Mouse (Mus musculus) heart, postnatal 0 days (tissue): ENCODE measurements around the gene Lrig1.

Experiments
- CTCF ChIP-seq: IDR thresholded peaks from 2 replicates; pipeline ENCODE4 v1.5.1; 2016; ENCODE audit warnings: antibody characterized with exemption, control low read depth, low read depth
- EP300 ChIP-seq: IDR thresholded peaks from 2 replicates; pipeline ENCODE4 v1.6.1; 2016; ENCODE audit warnings: antibody characterized with exemption, low read depth

DNA sequence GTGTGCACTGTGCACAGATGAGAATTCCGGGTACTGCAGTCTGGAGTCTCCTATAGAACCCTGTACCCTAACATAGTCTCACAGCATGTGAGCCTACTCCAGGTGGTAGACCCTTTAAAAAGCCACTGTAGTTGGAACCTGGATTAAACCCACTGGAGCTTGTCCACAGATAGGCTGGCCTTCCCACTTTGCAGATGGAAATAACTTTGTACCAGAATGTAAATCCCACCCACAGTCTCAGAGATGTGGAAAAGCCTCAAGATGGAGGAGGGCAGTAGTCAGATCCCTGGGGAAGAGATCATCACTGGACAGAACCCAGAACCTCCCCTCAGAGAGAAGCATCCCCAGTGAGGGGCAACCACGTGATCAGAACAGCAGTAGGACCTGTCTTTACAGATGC lies 56.0 kb downstream of the Lrig1 start:
- no peak for TF ChIP-seq EP300
- no peak for TF ChIP-seq CTCF
